ENCODE assay signal across 8 mouse cellular contexts in genomic region chr10:94461378-94461777, GRCm38 (mm10).
DNase-seq lines count a peak whose midpoint lies in the region; ATAC-seq and TF ChIP-seq lines count a peak whose summit lies in the region.
"Had no signal": no experiment of that assay in that cellular context is flagged by ENCODE, and none has a peak within 500 bp of the region (broad histone marks: within the 10 kb centered on the region; RNA-seq: fewer than 3 reads in every experiment).

No protein-coding gene starts in this region.

- no peaks in the 10 kb centered on the region for H3K9me3 ChIP-seq in hindbrain, postnatal 0 days (ENCODE audit: low read length)
- no peaks in the 10 kb centered on the region for H3K9me3 ChIP-seq in hindbrain, embryonic 14.5 days (ENCODE audit: control insufficient read depth, low read length)
- no peaks in the 10 kb centered on the region for H3K9me3 ChIP-seq in liver, postnatal 0 days (ENCODE audit: low read length)
- H3K9me3 ChIP-seq in forebrain, embryonic 12.5 days, result no peaks in the 10 kb centered on the region
- no peaks in the 10 kb centered on the region for H3K9me3 ChIP-seq in midbrain, embryonic 14.5 days (ENCODE audit: control insufficient read depth, low read length)

- no peak for ATAC-seq in hindbrain, postnatal 0 days
- no peak for ATAC-seq in hindbrain, embryonic 14.5 days (ENCODE audit: low FRiP score)
- ATAC-seq in liver, postnatal 0 days, result no peak
- no peak for ATAC-seq in forebrain, embryonic 12.5 days (ENCODE audit: low FRiP score)
- no peak for ATAC-seq in midbrain, embryonic 14.5 days (ENCODE audit: low FRiP score, low TSS enrichment)

- no peaks in the 10 kb centered on the region for H3K27me3 ChIP-seq in hindbrain, postnatal 0 days (ENCODE audit: insufficient read depth, low read length)
- no peaks in the 10 kb centered on the region for H3K27me3 ChIP-seq in hindbrain, embryonic 14.5 days (ENCODE audit: control insufficient read depth, insufficient read depth, low read length)
- no peaks in the 10 kb centered on the region for H3K27me3 ChIP-seq in liver, postnatal 0 days (ENCODE audit: insufficient read depth, low read length)
- no peaks in the 10 kb centered on the region for H3K27me3 ChIP-seq in forebrain, embryonic 12.5 days
- H3K27me3 ChIP-seq in midbrain, embryonic 14.5 days (ENCODE audit: control insufficient read depth, insufficient read depth, low read length), result no peaks in the 10 kb centered on the region

- no peak for DNase-seq in hindbrain, postnatal 0 days (ENCODE audit: low spot score)
- no peak for DNase-seq in hindbrain, embryonic 14.5 days (ENCODE audit: low spot score)
- DNase-seq in 416B (ENCODE audit: low read depth) (peak; percentile 24), ES-CJ7 (ENCODE audit: low read depth, low spot score) (peak; percentile 67)
- DNase-seq in liver, postnatal 0 days, result peak; percentile 31
- DNase-seq in midbrain, embryonic 14.5 days, result no peak

- no peak overlapping the region for H3K27ac ChIP-seq in hindbrain, postnatal 0 days
- H3K27ac ChIP-seq in hindbrain, embryonic 14.5 days, result no peak overlapping the region
- H3K27ac ChIP-seq in liver, postnatal 0 days (ENCODE audit: low read depth), result no peak overlapping the region
- no peak overlapping the region for H3K27ac ChIP-seq in forebrain, embryonic 12.5 days
- H3K27ac ChIP-seq in midbrain, embryonic 14.5 days (replicated peaks; ENCODE audit: low read depth, low read length), result no peak overlapping the region

- no peak overlapping the region for H3K9ac ChIP-seq in hindbrain, postnatal 0 days (replicated peaks; ENCODE audit: low read length)
- no peak overlapping the region for H3K9ac ChIP-seq in hindbrain, embryonic 14.5 days
- H3K9ac ChIP-seq in liver, postnatal 0 days (replicated peaks), result no peak overlapping the region
- H3K9ac ChIP-seq in forebrain, embryonic 12.5 days, result no peak overlapping the region
- H3K9ac ChIP-seq in midbrain, embryonic 14.5 days (replicated peaks; ENCODE audit: low read length), result no peak overlapping the region

- H3K4me3 ChIP-seq in hindbrain, postnatal 0 days (ENCODE audit: low read length), result no peak overlapping the region
- H3K4me3 ChIP-seq in hindbrain, embryonic 14.5 days (replicated peaks; ENCODE audit: low read length), result no peak overlapping the region
- H3K4me3 ChIP-seq in liver, postnatal 0 days (ENCODE audit: low read depth, low read length), result no peak overlapping the region
- no peak overlapping the region for H3K4me3 ChIP-seq in forebrain, embryonic 12.5 days (replicated peaks)
- no peak overlapping the region for H3K4me3 ChIP-seq in midbrain, embryonic 14.5 days (replicated peaks; ENCODE audit: low read depth, low read length)
- H3K4me3 ChIP-seq: erythroblast, embryonic 14.5 days had no signal

- no peak for TF ChIP-seq EP300 in liver, postnatal 0 days (IDR thresholded peaks at IDR 0.05; ENCODE audit: low read depth)

- no peaks in the 10 kb centered on the region for H3K36me3 ChIP-seq in hindbrain, postnatal 0 days (ENCODE audit: insufficient read depth, low read length)
- H3K36me3 ChIP-seq in hindbrain, embryonic 14.5 days (replicated peaks; ENCODE audit: control insufficient read depth, insufficient read depth), result no peaks in the 10 kb centered on the region
- H3K36me3 ChIP-seq in liver, postnatal 0 days (replicated peaks; ENCODE audit: insufficient read depth, low read length), result no peaks in the 10 kb centered on the region
- no peaks in the 10 kb centered on the region for H3K36me3 ChIP-seq in forebrain, embryonic 12.5 days (replicated peaks)
- no peaks in the 10 kb centered on the region for H3K36me3 ChIP-seq in midbrain, embryonic 14.5 days (ENCODE audit: control insufficient read depth, insufficient read depth, low read length)

- no peaks in the 10 kb centered on the region for H3K4me1 ChIP-seq in hindbrain, postnatal 0 days (ENCODE audit: insufficient read depth, low read length)
- no peaks in the 10 kb centered on the region for H3K4me1 ChIP-seq in hindbrain, embryonic 14.5 days (replicated peaks; ENCODE audit: control insufficient read depth, insufficient read depth, low read length)
- peaks cover 7% of the 10 kb centered on the region; the same call in 1 of the 2 replicates for H3K4me1 ChIP-seq in liver, postnatal 0 days (ENCODE audit: insufficient read depth)
- peaks cover 4% of the 10 kb centered on the region for H3K4me1 ChIP-seq in forebrain, embryonic 12.5 days
- no peaks in the 10 kb centered on the region for H3K4me1 ChIP-seq in midbrain, embryonic 14.5 days (ENCODE audit: control insufficient read depth, insufficient read depth, low read length)

- WGBS in hindbrain, postnatal 0 days, result 90% methylated on average over 3 of the region's 3 CpGs
- 84% methylated on average over 3 of the region's 3 CpGs for WGBS in hindbrain, embryonic 14.5 days
- 83% methylated on average over 3 of the region's 3 CpGs for WGBS in liver, postnatal 0 days (ENCODE audit: insufficient replicate concordance)
- 89% methylated on average over 3 of the region's 3 CpGs for WGBS in forebrain, embryonic 12.5 days
- WGBS in midbrain, embryonic 14.5 days, result 87% methylated on average over 3 of the region's 3 CpGs

- no peak overlapping the region for H3K4me2 ChIP-seq in hindbrain, postnatal 0 days (ENCODE audit: low read depth, low read length)
- no peak overlapping the region for H3K4me2 ChIP-seq in hindbrain, embryonic 14.5 days (replicated peaks)
- no peak overlapping the region for H3K4me2 ChIP-seq in liver, postnatal 0 days (ENCODE audit: low read depth, low read length)
- H3K4me2 ChIP-seq in forebrain, embryonic 12.5 days, result no peak overlapping the region
- no peak overlapping the region for H3K4me2 ChIP-seq in midbrain, embryonic 14.5 days (ENCODE audit: low read length)

- peak; percentile 57 for TF ChIP-seq CTCF in hindbrain, postnatal 0 days (IDR thresholded peaks at IDR 0.05; ENCODE audit: low read depth)
- TF ChIP-seq CTCF in liver, postnatal 0 days (IDR thresholded peaks at IDR 0.05; ENCODE audit: low read depth), result peak; percentile 71

Comparison
In these comparisons a context has a peak if more than half of its experiments do, and no peak if none do; other contexts are left out.
1. DNase-seq: peak in 416B (single experiment), ES-CJ7 (single experiment) and liver, postnatal 0 days (single experiment); none in hindbrain, postnatal 0 days (single experiment), hindbrain, embryonic 14.5 days (single experiment) and midbrain, embryonic 14.5 days (single experiment).